Mouse (Mus musculus) ES-E14 (cell line): ENCODE measurements around the gene Gp2. TPM values are rescaled to one million over a fixed set of nuclear protein-coding genes. Genes with fewer than 3 reads are reported as not detected.

ENCODE experiments used
- DNase-seq: peaks from one replicate; pipeline ENCODE4 v3.0.0-alpha.2; 2013; ENCODE audit warnings: low read depth, low spot score
- H3K27ac ChIP-seq: 2 replicates; pipeline ENCODE4 v1.5.1; 2012; ENCODE audit warnings: low read depth, mild to moderate bottlenecking, low read length, moderate library complexity, mixed read lengths; ENCODE audit not compliant: poor library complexity, insufficient read depth, severe bottlenecking
- H3K36me3 ChIP-seq: 2 replicates; pipeline ENCODE4 v1.6.1; 2012; ENCODE audit warnings: mild to moderate bottlenecking, low read length, moderate library complexity, mixed read lengths; ENCODE audit not compliant: control insufficient read depth, poor library complexity, insufficient read depth, severe bottlenecking
- H3K4me1 ChIP-seq, 2 experiments: fragments of 150-350 bp in 1 of 2; sonication (generic) in 1 of 2; 2 replicates each; pipeline ENCODE4 v1.6.1; 2012; ENCODE audit warnings: low read length in 2 of 2, mild to moderate bottlenecking in 1 of 2, mixed read lengths in 1 of 2; ENCODE audit not compliant: control insufficient read depth in 2 of 2, insufficient read depth in 2 of 2, poor library complexity in 1 of 2
- H3K4me3 ChIP-seq, 2 experiments: fragments of 150-350 bp in 1 of 2; sonication (generic) in 1 of 2; 2 replicates each; pipeline ENCODE4 v1.5.1; 2012; ENCODE audit warnings: low read length in 2 of 2, low read depth in 1 of 2, mild to moderate bottlenecking in 1 of 2, mixed read lengths in 1 of 2; ENCODE audit not compliant: insufficient read depth in 1 of 2, poor library complexity in 1 of 2, severe bottlenecking in 1 of 2
- H3K9ac ChIP-seq: 2 replicates; pipeline ENCODE4 v1.6.1; 2012; ENCODE audit warnings: low read depth, mild to moderate bottlenecking, low read length, mixed read lengths; ENCODE audit not compliant: poor library complexity, insufficient read depth, severe bottlenecking
- H3K9me3 ChIP-seq: fragments of 150-350 bp; sonication (generic); 2 replicates; pipeline ENCODE4 v1.6.1; 2012; ENCODE audit warnings: low read depth, mild to moderate bottlenecking, low read length; ENCODE audit not compliant: control insufficient read depth, insufficient read depth
- CHD2 ChIP-seq: IDR thresholded peaks from 2 replicates; pipeline ENCODE4 v1.6.1; 2014; ENCODE audit warnings: mild to moderate bottlenecking, low read depth, low read length, inconsistent platforms
- HCFC1 ChIP-seq: IDR thresholded peaks from 2 replicates; pipeline ENCODE4 v1.6.1; 2012; ENCODE audit warnings: low read length, inconsistent platforms, borderline replicate concordance; ENCODE audit not compliant: insufficient read depth
- MAFK ChIP-seq: IDR thresholded peaks from 2 replicates; pipeline ENCODE4 v1.6.1; 2014; ENCODE audit warnings: mild to moderate bottlenecking, low read depth, low read length, inconsistent platforms; ENCODE audit not compliant: insufficient read depth
- ZC3H11A ChIP-seq: IDR thresholded peaks from 2 replicates; pipeline ENCODE4 v1.6.1; 2012; ENCODE audit warnings: low read depth, mild to moderate bottlenecking, inconsistent platforms, low read length, borderline replicate concordance
- ZNF384 ChIP-seq: IDR thresholded peaks from 2 replicates; pipeline ENCODE4 v1.6.1; 2012; ENCODE audit warnings: low read depth, low read length, inconsistent platforms
- in situ Hi-C, 2 experiments: fragments of 600-800 bp; cut with MboI; formaldehyde crosslinking; loops; one replicate each; pipeline ENCODE4 v1.15.1; 2025; ENCODE audit warnings: low sequenced_read_pairs in 2 of 2, inconsistent platforms in 1 of 2; ENCODE audit not compliant: unreplicated experiment in 2 of 2
- total RNA-seq: library from RNA; depleted of rRNA; stranded (reverse); fragments of 300-350 nt; gene quantifications from 2 replicates; pipeline ENCODE4 v1.2.3, GENCODE M21; 2012; rRNA removed

The Gp2 gene
- total RNA-seq: not detected in 2 replicates

DNA sequence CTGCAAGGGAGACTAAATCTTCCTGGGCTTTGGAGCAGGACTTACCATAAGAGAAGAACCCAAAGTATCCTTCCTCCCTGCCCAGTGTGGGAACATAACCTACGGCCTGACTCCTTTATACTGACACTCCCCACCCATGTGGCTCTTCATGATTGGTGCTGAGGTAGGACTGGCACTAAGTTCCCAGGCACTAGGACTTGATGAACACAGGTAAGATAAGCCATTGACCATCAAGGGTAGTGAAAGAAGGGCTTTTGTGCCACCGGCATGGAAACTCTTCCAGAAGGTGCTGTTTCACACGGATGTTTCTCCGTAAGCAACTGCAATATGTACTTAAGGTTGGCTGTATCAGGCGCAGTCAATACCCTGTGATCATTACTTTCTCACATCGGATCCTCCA lies at the start of gene Gp2:
Gene Gp2, minus strand, starts transcription at position 101 of the 400 bp plus-strand sequence.
- no peak for TF ChIP-seq CHD2
- Histone ChIP-seq H3K9ac (no peak within 1 kb of the TSS), H3K27ac (no peak within 1 kb of the TSS), H3K4me3 (no peak within 1 kb of the TSS), H3K4me1 (no peaks in the 10 kb centered on the region), H3K36me3 (no peaks in the 10 kb centered on the region), H3K9me3 (no peaks in the 10 kb centered on the region)
- in situ Hi-C loops: no loop called here
- no peak for DNase-seq

DNA sequence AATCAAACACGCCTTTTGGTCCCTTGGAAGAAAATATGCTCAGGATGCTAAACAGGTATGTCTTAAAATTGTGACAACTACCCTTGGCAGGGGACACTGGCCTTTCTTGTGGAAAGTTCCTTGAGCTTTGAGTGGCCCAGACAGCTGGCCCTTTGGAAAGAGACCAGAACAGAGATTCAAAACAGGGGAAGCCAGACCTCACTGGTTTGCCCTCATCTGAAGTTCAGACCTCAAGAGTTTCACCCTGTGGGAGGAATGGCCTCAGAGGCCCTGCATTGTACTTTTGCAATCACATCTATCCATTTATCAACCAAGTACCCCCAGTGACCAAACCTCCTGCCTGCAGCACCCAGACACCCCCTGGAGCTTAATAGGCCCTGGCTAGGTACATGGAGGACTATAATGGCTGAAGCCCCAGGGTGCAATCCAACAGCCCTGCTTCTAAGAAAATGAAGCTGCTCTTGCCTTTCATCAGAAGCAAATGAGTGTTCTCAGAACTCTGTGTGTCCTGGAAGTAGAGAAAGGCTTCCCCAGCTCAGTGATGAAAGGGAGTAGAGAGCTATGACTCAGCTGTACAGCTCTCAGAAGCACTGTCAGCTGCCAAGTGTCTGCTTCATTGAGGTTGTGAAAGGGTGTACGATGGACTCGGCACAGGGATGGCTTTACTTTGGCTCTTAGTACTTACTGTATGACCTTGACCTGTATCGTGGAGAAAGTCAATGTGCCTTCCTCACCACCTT lies 31.1 kb upstream of the Gp2 start:
- TF ChIP-seq ZC3H11A: no peak
- TF ChIP-seq HCFC1: no peak
- TF ChIP-seq ZNF384: no peak
- TF ChIP-seq MAFK: no peak
- no peak for TF ChIP-seq CHD2
- Histone ChIP-seq H3K27ac (no peak overlapping the region), H3K4me3 (no peak overlapping the region), H3K9ac (no peak overlapping the region), H3K4me1 (no peaks in the 10 kb centered on the region), H3K36me3 (no peaks in the 10 kb centered on the region), H3K9me3 (no peaks in the 10 kb centered on the region)
- DNase-seq: no peak
- in situ Hi-C loops: no loop called here

DNA sequence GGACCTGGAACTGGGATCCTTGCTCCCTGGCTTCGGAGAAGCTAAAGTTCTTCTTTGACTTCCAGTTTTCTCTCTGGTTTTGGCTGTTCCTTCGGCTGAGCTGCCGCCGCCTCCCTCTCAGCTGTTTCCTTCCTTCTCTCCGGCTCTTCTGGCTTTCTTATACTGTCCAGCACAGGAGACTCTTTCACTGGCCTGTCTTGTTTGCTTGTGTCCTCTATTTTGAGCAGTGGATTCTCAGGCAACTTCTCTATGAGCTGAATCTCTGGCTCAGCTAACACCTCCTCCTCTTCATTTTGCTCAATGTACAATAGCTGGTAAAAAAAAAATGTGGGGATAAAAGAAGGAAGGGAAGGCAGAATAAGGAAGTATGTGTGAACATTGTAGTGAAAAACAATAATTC lies 27.6 kb upstream of the Gp2 start:
- Histone ChIP-seq H3K9ac (no peak overlapping the region), H3K27ac (no peak overlapping the region), H3K9me3 (no peaks in the 10 kb centered on the region), H3K4me3 (no peak overlapping the region), H3K36me3 (no peaks in the 10 kb centered on the region), H3K4me1 (no peaks in the 10 kb centered on the region)
- TF ChIP-seq MAFK: no peak
- TF ChIP-seq ZC3H11A: no peak
- no peak for TF ChIP-seq CHD2
- TF ChIP-seq HCFC1: no peak
- TF ChIP-seq ZNF384: no peak
- in situ Hi-C loops: no loop called here
- DNase-seq: no peak

DNA sequence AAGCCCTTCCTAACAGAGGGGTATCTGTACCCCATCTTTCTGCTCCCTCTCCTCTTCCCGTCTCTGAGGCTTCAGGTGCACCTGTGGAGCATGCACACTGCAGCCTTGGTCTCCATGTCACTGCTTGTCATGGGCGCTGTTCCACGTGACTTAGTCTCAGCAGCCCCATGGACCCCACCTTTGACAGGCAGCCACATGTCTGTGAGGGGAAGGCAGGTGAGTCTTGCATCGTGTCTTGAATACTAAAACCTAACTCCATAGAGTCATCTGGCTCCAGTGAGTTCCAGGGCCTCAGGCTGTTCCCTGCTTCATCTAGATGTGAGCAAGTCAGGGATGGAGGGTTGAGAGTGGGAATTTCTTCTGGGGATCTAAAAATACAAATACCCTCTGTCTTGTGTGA lies 25.1 kb upstream of the Gp2 start:
- H3K36me3 ChIP-seq: no peaks in the 10 kb centered on the region
- H3K9me3 ChIP-seq: no peaks in the 10 kb centered on the region
- in situ Hi-C loops: no loop called here
- H3K27ac ChIP-seq: no peak overlapping the region
- no peak overlapping the region for H3K9ac ChIP-seq
- no peaks in the 10 kb centered on the region for H3K4me1 ChIP-seq
- TF ChIP-seq HCFC1 (no peak), ZNF384 (no peak), CHD2 (no peak), ZC3H11A (no peak), MAFK (no peak)
- no peak overlapping the region for H3K4me3 ChIP-seq
- DNase-seq: no peak

DNA sequence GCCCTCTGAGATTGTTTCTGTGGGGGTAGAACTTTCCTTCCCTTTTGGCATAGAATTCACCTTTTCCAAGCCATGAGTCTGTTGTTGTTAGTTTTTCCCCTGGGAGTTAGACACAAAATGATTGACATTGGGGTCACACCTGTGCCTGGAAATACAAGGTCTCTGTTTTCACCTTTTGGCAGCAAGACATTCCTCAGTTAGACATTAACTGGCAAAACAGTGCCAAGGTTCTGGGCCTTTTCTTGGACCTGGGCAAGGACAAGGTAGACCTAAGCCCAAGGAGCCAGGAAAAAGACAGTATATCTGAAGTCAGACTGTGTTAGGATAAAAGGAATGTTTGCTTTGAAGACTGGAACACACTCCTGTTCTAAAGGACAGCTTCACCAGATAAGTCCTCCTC lies 20.2 kb upstream of the Gp2 start, which contains the start of gene Umod:
Gene Umod, minus strand, starts transcription at position 27 of the 400 bp plus-strand sequence.
- no peaks in the 10 kb centered on the region for H3K9me3 ChIP-seq
- in situ Hi-C loops: no loop called here
- H3K4me1 ChIP-seq: no peaks in the 10 kb centered on the region
- H3K4me3 ChIP-seq: no peak within 1 kb of the TSS
- no peak for DNase-seq
- no peak within 1 kb of the TSS for H3K27ac ChIP-seq
- H3K9ac ChIP-seq: no peak within 1 kb of the TSS
- H3K36me3 ChIP-seq: no peaks in the 10 kb centered on the region
- TF ChIP-seq CHD2: no peak
- TF ChIP-seq MAFK: no peak
- TF ChIP-seq HCFC1: no peak
